Mouse (Mus musculus): ENCODE results near the gene Gm3376. TPM values are rescaled to one million over a fixed set of nuclear protein-coding genes. Genes with fewer than 3 reads are reported as not detected.
"Not testable (repeated sequence)": the region's sequence is repeated elsewhere in the genome, so short reads cannot be mapped to it uniquely, and the experiment has no call there.

The Gm3376 gene
- total RNA-seq (2021) = not detected
- long read RNA-seq, experiment 1 = 0 reads
- long read RNA-seq, experiment 2 = 0 reads

GRCm38 (mm10) chrY:3771373-3771772, at the start of gene Gm3376:
Gm3376 (plus strand) TSS chrY:3771673.
- not testable (repeated sequence) for DNase-seq

All from heart, adult 18-20 months (tissue).